22 mouse cellular contexts compared by ENCODE assay signal in the genomic region with DNA sequence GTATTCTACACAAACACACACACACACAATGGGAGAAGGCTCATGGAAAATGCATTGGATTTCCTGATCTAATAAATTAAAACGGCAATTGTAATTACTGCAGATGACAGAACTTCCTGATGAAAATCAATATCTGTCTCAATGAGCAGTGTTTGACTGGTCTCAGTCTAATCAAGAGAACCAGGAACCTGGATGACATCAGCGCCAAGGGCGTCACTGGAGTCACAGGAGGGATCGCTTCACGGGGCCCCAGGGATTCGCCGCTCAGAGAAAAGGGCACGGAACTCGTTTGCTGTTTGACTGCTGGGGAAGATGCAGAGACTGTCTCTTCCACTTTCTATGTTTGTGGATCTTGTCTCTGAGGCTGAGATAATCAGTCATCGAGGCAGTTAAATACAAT. TPM values are rescaled to one million over a fixed set of nuclear protein-coding genes. Genes with fewer than 3 reads are reported as not detected.
"Had no signal": no experiment of that assay in that cellular context is flagged by ENCODE, and none has a peak within 500 bp of the region (broad histone marks: within the 10 kb centered on the region; RNA-seq: fewer than 3 reads in every experiment).

No protein-coding gene starts in this region.

- H3K27me3 ChIP-seq: kidney, embryonic 15.5 days; limb, embryonic 15.5 days; lung, embryonic 15.5 days; stomach, embryonic 15.5 days had no signal

- H3K36me3 ChIP-seq: kidney, embryonic 15.5 days; limb, embryonic 12.5 days; limb, embryonic 15.5 days; lung, embryonic 15.5 days; stomach, embryonic 15.5 days had no signal

- H3K9me3 ChIP-seq: kidney, embryonic 15.5 days; limb, embryonic 12.5 days; limb, embryonic 15.5 days; lung, embryonic 15.5 days; stomach, embryonic 15.5 days had no signal

- H3K4me3 ChIP-seq: kidney, embryonic 15.5 days; limb, embryonic 12.5 days; limb, embryonic 15.5 days; lung, embryonic 15.5 days; megakaryocyte, embryonic 14.5 days; stomach, embryonic 15.5 days had no signal

- ATAC-seq: liver, postnatal 0 days had no signal

- H3K9ac ChIP-seq: kidney, embryonic 15.5 days; limb, embryonic 12.5 days; limb, embryonic 15.5 days; liver, embryonic 14.5 days; liver, postnatal 0 days; lung, embryonic 15.5 days; stomach, embryonic 15.5 days had no signal

- H3K4me1 ChIP-seq: kidney, embryonic 15.5 days; limb, embryonic 12.5 days; limb, embryonic 15.5 days; lung, embryonic 15.5 days; megakaryocyte, embryonic 14.5 days; stomach, embryonic 15.5 days had no signal

- H3K4me2 ChIP-seq: kidney, embryonic 15.5 days; limb, embryonic 12.5 days; limb, embryonic 15.5 days; liver, embryonic 11.5 days; lung, embryonic 15.5 days; stomach, embryonic 15.5 days had no signal

- H3K27ac ChIP-seq: kidney, embryonic 15.5 days; limb, embryonic 12.5 days; limb, embryonic 15.5 days; liver, embryonic 14.5 days; lung, embryonic 15.5 days; stomach, embryonic 15.5 days had no signal

- DNase-seq: kidney, adult 11 months; kidney, adult 8-10 months; kidney, postnatal 10 days; kidney, postnatal 36 days; left cerebral cortex, postnatal 4 days; liver, postnatal 0 days; lung, postnatal 10 days; lung, postnatal 36 days; midbrain, embryonic 14.5 days; right cerebral cortex, postnatal 25 days; spleen, adult 18-20 months; thymus, adult 18-20 months; thymus, postnatal 36 days had no signal

RNA-seq across cellular contexts. Expression of a gene that starts 21.2 kb away (rescaled TPM):
- polyA plus RNA-seq: limb, embryonic 12.5 days; liver, embryonic 14.5 days; liver, postnatal 0 days; testis, adult 2 months had no signal
